Mouse (Mus musculus) bone marrow, adult 2 months (tissue): ENCODE data around the gene Enpp3.

ENCODE experiments used
- CTCF ChIP-seq: fragments of 200-500 bp; IDR thresholded peaks from 2 replicates; pipeline ENCODE4 v1.5.1; 2011; ENCODE audit warnings: low read length, control low read depth; ENCODE audit not compliant: control insufficient read depth, insufficient read depth
- POLR2A ChIP-seq: fragments of 200-500 bp; IDR thresholded peaks from 2 replicates; pipeline ENCODE4 v1.6.1; 2011; ENCODE audit warnings: low read depth, mild to moderate bottlenecking, control low read depth, low read length, borderline replicate concordance; ENCODE audit not compliant: control insufficient read depth

GRCm38 (mm10) chr10:24766061-24766460 is 76.6 kb downstream of the Enpp3 start:
- TF ChIP-seq CTCF (no peak), POLR2A (no peak)
